Mouse (Mus musculus) intestine, embryonic 14.5 days (tissue): ENCODE data around the gene Crebzf. TPM values are rescaled to one million over a fixed set of nuclear protein-coding genes. Genes with fewer than 3 reads are reported as not detected.
A peak's percentile ranks its signal among the peaks of the same experiment; 100 is the strongest.

Experiments
- ATAC-seq: fragments of 200-750 bp; cut with Nextera tagmentation; replicated peaks from 2 replicates; pipeline ENCODE4 v1.8.0; 2017; ENCODE audit warnings: low read depth, moderate number of reproducible peaks, moderate TSS enrichment, moderate library complexity; ENCODE audit not compliant: low FRiP score, low TSS enrichment
- DNase-seq: peaks from one replicate; pipeline ENCODE4 v3.0.0-alpha.2; 2018; ENCODE audit warnings: low spot score
- H3K27ac ChIP-seq: fragments of 300-500 bp; sonication (generic); 2 replicates; pipeline ENCODE4 v1.5.1; 2014; ENCODE audit warnings: low read depth, mild to moderate bottlenecking, control low read depth
- H3K27me3 ChIP-seq: fragments of 300-500 bp; sonication (generic); replicated peaks from 2 replicates; pipeline ENCODE4 v1.6.1; 2014; ENCODE audit warnings: low read length, control low read depth; ENCODE audit not compliant: control insufficient read depth, insufficient read depth
- H3K36me3 ChIP-seq: fragments of 300-500 bp; sonication (generic); 2 replicates; pipeline ENCODE4 v1.6.1; 2014; ENCODE audit warnings: low read length, control low read depth; ENCODE audit not compliant: control insufficient read depth, insufficient read depth
- H3K4me1 ChIP-seq: fragments of 300-500 bp; sonication (generic); replicated peaks from 2 replicates; pipeline ENCODE4 v1.6.1; 2014; ENCODE audit warnings: low read length, control low read depth, mixed read lengths; ENCODE audit not compliant: control insufficient read depth, insufficient read depth
- H3K4me2 ChIP-seq: fragments of 300-500 bp; sonication (generic); 2 replicates; pipeline ENCODE4 v1.6.1; 2014; ENCODE audit warnings: low read length
- H3K4me3 ChIP-seq: fragments of 300-500 bp; sonication (generic); 2 replicates; pipeline ENCODE4 v1.5.1; 2014; ENCODE audit warnings: low read depth, low read length, control low read depth, mixed read lengths
- H3K9ac ChIP-seq: fragments of 300-500 bp; sonication (generic); 2 replicates; pipeline ENCODE4 v1.6.1; 2014; ENCODE audit warnings: mild to moderate bottlenecking, low read length
- H3K9me3 ChIP-seq: fragments of 300-500 bp; sonication (generic); 2 replicates; pipeline ENCODE4 v1.6.1; 2016; ENCODE audit warnings: low read length, control low read depth; ENCODE audit not compliant: control insufficient read depth
- WGBS: fragments of 180-500 bp; shearing (Covaris S2); extraction: QIAGEN DNeasy Blood & Tissue Kit; methylation state at CpG from one replicate; pipeline ENCODE4 v1.1.7; 2014; 5-methylcytosine and 5-hydroxymethylcytosine counted together
- polyA plus RNA-seq: library from polyadenylated mRNA; unstranded; fragments of >200 nt; fragmentation: Nextera tagmentation; extraction: Ambion mirVana; gene quantifications from 2 replicates; pipeline ENCODE4 v1.2.1, GENCODE M21; 2014

The Crebzf gene
- polyA plus RNA-seq = 38.2 and 43.7 TPM in 2 replicates

- under 1% methylated on average over 48 of the region's 54 CpGs for WGBS
- H3K36me3 ChIP-seq = peaks cover 10% of the 10 kb centered on the region
- peak within 1 kb of the TSS; percentile 98 for H3K4me2 ChIP-seq
- no peaks in the 10 kb centered on the region for H3K9me3 ChIP-seq
- H3K4me3 ChIP-seq = peak within 1 kb of the TSS; percentile 100
- peak within 1 kb of the TSS; percentile 99 for H3K27ac ChIP-seq
- ATAC-seq = peak; percentile 95
- DNase-seq = peak; percentile 97
- 0 out of 2 replicates have a peak, but pooled peaks cover 3% of the 10 kb centered on the region for H3K4me1 ChIP-seq
- peak within 1 kb of the TSS; percentile 96 for H3K9ac ChIP-seq
- no peaks in the 10 kb centered on the region for H3K27me3 ChIP-seq
Observed at GRCm38 (mm10) chr7:90442518-90443080, at the start of gene Crebzf. Gene Crebzf, plus strand, starts transcription at chr7:90442729.

- DNase-seq (no peak), ATAC-seq (no peak)
- Histone ChIP-seq H3K4me1 (peaks cover 10% of the 10 kb centered on the region; the same call in 1 of the 2 replicates), H3K27ac (no peak overlapping the region), H3K4me3 (no peak overlapping the region), H3K27me3 (no peaks in the 10 kb centered on the region), H3K36me3 (no peaks in the 10 kb centered on the region), H3K4me2 (no peak overlapping the region), H3K9ac (no peak overlapping the region), H3K9me3 (no peaks in the 10 kb centered on the region)
- WGBS = 29% methylated on average over 4 of the region's 4 CpGs
Observed at GRCm38 (mm10) chr7:90395073-90395472, 47.5 kb upstream of the Crebzf start.

- no peaks in the 10 kb centered on the region for H3K27me3 ChIP-seq
- H3K9ac ChIP-seq = no peak overlapping the region
- H3K4me2 ChIP-seq = no peak overlapping the region
- peaks cover 10% of the 10 kb centered on the region; the same call in 1 of the 2 replicates for H3K4me1 ChIP-seq
- DNase-seq = no peak
- no peaks in the 10 kb centered on the region for H3K36me3 ChIP-seq
- H3K4me3 ChIP-seq = no peak overlapping the region
- no peaks in the 10 kb centered on the region for H3K9me3 ChIP-seq
- no peak for ATAC-seq
- no peak overlapping the region for H3K27ac ChIP-seq
- WGBS = 32% methylated on average over 5 of the region's 5 CpGs
Observed at GRCm38 (mm10) chr7:90395928-90396327, 46.6 kb upstream of the Crebzf start.

GRCm38 (mm10) chr7:90409934-90410333, 32.6 kb upstream of the Crebzf start:
- 46% methylated on average over 3 of the region's 3 CpGs for WGBS
- Histone ChIP-seq H3K4me3 (no peak overlapping the region), H3K36me3 (no peaks in the 10 kb centered on the region), H3K4me1 (no peaks in the 10 kb centered on the region), H3K27me3 (no peaks in the 10 kb centered on the region), H3K4me2 (no peak overlapping the region), H3K9ac (no peak overlapping the region), H3K9me3 (no peaks in the 10 kb centered on the region), H3K27ac (no peak overlapping the region)
- ATAC-seq = no peak
- peak; percentile 78 for DNase-seq

GRCm38 (mm10) chr7:90426020-90427001, 16.2 kb upstream of the Crebzf start, which contains the start of gene Ccdc89:
Gene Ccdc89, plus strand, starts transcription at chr7:90426577.
- peaks cover 4% of the 10 kb centered on the region; the same call in 1 of the 2 replicates for H3K4me1 ChIP-seq
- H3K9me3 ChIP-seq = no peaks in the 10 kb centered on the region
- peak within 1 kb of the TSS; percentile 37 for H3K4me3 ChIP-seq
- ATAC-seq (peak; percentile 100), DNase-seq (peak; percentile 81)
- 19% methylated on average over 29 of the region's 29 CpGs for WGBS
- no peaks in the 10 kb centered on the region for H3K36me3 ChIP-seq
- H3K9ac ChIP-seq = peak within 1 kb of the TSS; percentile 20; the same call in 1 of the 2 replicates
- H3K27me3 ChIP-seq = no peaks in the 10 kb centered on the region
- peak within 1 kb of the TSS; percentile 53 for H3K4me2 ChIP-seq
- no peak within 1 kb of the TSS for H3K27ac ChIP-seq

GRCm38 (mm10) chr7:90427006-90427405, 15.5 kb upstream of the Crebzf start:
- no peak for ATAC-seq

GRCm38 (mm10) chr7:90432221-90432620, 10.3 kb upstream of the Crebzf start:
- Histone ChIP-seq H3K4me3 (no peak overlapping the region), H3K4me2 (no peak overlapping the region), H3K27ac (no peak overlapping the region), H3K36me3 (no peaks in the 10 kb centered on the region), H3K9ac (no peak overlapping the region), H3K27me3 (no peaks in the 10 kb centered on the region), H3K9me3 (no peaks in the 10 kb centered on the region), H3K4me1 (no peaks in the 10 kb centered on the region; the same call in 1 of the 2 replicates)
- ATAC-seq = no peak
- no peak for DNase-seq

More at GRCm38 (mm10) chr7:90427006-90427405, 15.5 kb upstream of the Crebzf start:
- no peaks in the 10 kb centered on the region for H3K27me3 ChIP-seq
- H3K4me2 ChIP-seq = peak overlapping the region; percentile 53
- H3K9me3 ChIP-seq = no peaks in the 10 kb centered on the region
- H3K4me1 ChIP-seq = peaks cover 4% of the 10 kb centered on the region; the same call in 1 of the 2 replicates
- no peaks in the 10 kb centered on the region for H3K36me3 ChIP-seq
- H3K9ac ChIP-seq = no peak overlapping the region
- no peak overlapping the region for H3K27ac ChIP-seq
- DNase-seq = no peak
- peak overlapping the region; percentile 37; the same call in 1 of the 2 replicates for H3K4me3 ChIP-seq
- WGBS = 55% methylated on average over 9 of the region's 9 CpGs

GRCm38 (mm10) chr7:90440044-90440443, 2.5 kb upstream of the Crebzf start:
- Histone ChIP-seq H3K27ac (no peak overlapping the region), H3K27me3 (no peaks in the 10 kb centered on the region), H3K36me3 (no peaks in the 10 kb centered on the region), H3K4me2 (no peak overlapping the region), H3K4me1 (no peaks in the 10 kb centered on the region), H3K9ac (no peak overlapping the region), H3K9me3 (no peaks in the 10 kb centered on the region), H3K4me3 (no peak overlapping the region)
- WGBS = 86% methylated on average over 4 of the region's 4 CpGs
- ATAC-seq (no peak), DNase-seq (no peak)
